Mouse (Mus musculus): ENCODE results near the gene Ppy.

DNA sequence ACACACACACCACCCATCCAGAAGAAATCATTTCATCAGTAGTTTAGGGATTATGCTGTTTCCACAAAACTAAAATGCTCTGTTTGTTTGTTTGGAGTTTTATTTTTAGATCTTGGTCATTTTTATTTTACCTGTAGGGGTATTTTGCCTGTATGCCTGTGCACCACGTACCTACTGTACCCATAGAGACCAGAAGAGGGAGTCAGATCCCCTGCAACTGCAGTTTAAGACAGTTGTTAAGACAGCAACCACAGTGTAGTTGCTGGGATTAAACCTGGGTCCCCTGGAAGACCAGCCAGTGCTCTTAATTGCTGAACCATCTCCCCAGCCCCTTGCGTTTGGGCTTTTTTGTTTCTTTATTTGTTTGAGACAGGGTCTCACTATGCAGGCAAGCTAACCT is 32.1 kb downstream of the Ppy start:
- TF ChIP-seq CTCF (IDR thresholded peaks at IDR 0.05; ENCODE audit: insufficient read depth, low read depth, low read length) (no peak), POLR2A (IDR thresholded peaks at IDR 0.05; ENCODE audit: insufficient read depth, low read depth, low read length) (no peak)
